Mouse (Mus musculus) MEL (cell line): ENCODE measurements around the gene Hist1h3e.

Experiments used
- CTCF ChIP-seq, 3 experiments: IDR thresholded peaks in 2 of 3; conservative IDR thresholded peaks in 1 of 3; 2 replicates each; pipeline ENCODE4 v1.5.1; 2011 to 2012; ENCODE audit warnings: low read length in 3 of 3, low read depth in 2 of 3, mild to moderate bottlenecking in 2 of 3, improper control_type of control experiment in 1 of 3, inconsistent platforms in 1 of 3, mixed read lengths in 1 of 3, moderate library complexity in 1 of 3; ENCODE audit not compliant: control insufficient read depth in 1 of 3, insufficient read depth in 1 of 3, poor library complexity in 1 of 3, severe bottlenecking in 1 of 3
- EP300 ChIP-seq, 2 experiments: IDR thresholded peaks; 2 replicates each; pipeline ENCODE4 v1.6.1; 2011; ENCODE audit warnings: improper control_type of control experiment in 2 of 2, low read length in 2 of 2, low read depth in 1 of 2, mild to moderate bottlenecking in 1 of 2
- JUND ChIP-seq: IDR thresholded peaks from 2 replicates; pipeline ENCODE4 v1.6.1; 2011; ENCODE audit warnings: low read depth, mild to moderate bottlenecking, improper control_type of control experiment, low read length
- MAX ChIP-seq: IDR thresholded peaks from 2 replicates; pipeline ENCODE4 v1.6.1; 2011; ENCODE audit warnings: low read length, improper control_type of control experiment
- MEF2A ChIP-seq: IDR thresholded peaks from 2 replicates; pipeline ENCODE4 v1.6.1; 2014; ENCODE audit warnings: low read depth, mild to moderate bottlenecking, inconsistent platforms, low read length, improper control_type of control experiment; ENCODE audit not compliant: poor library complexity, insufficient replicate concordance, severe bottlenecking; ENCODE audit errors: extremely low read depth
- NRF1 ChIP-seq: IDR thresholded peaks from 2 replicates; pipeline ENCODE4 v1.6.1; 2014; ENCODE audit warnings: low read depth, mild to moderate bottlenecking, inconsistent platforms, low read length, improper control_type of control experiment, moderate library complexity; ENCODE audit not compliant: poor library complexity, insufficient read depth, severe bottlenecking
- POLR2A ChIP-seq, 2 experiments: IDR thresholded peaks; 2 replicates each; pipeline ENCODE4 v1.6.1; 2011 to 2012; ENCODE audit warnings: low read length in 2 of 2, mild to moderate bottlenecking in 2 of 2, control low read depth in 1 of 2, improper control_type of control experiment in 1 of 2, low read depth in 1 of 2, moderate library complexity in 1 of 2; ENCODE audit not compliant: control insufficient read depth in 1 of 2, insufficient read depth in 1 of 2, poor library complexity in 1 of 2
- POLR2AphosphoS2 ChIP-seq: IDR thresholded peaks from 2 replicates; pipeline ENCODE4 v1.6.1; 2011; ENCODE audit warnings: low read length, improper control_type of control experiment
- RAD21 ChIP-seq: IDR thresholded peaks from 2 replicates; pipeline ENCODE4 v1.6.1; 2011; ENCODE audit warnings: mild to moderate bottlenecking, low read depth, low read length, improper control_type of control experiment
- SMC3 ChIP-seq: IDR thresholded peaks from 2 replicates; pipeline ENCODE4 v1.6.1; 2011; ENCODE audit warnings: low read depth, low read length, improper control_type of control experiment
- ZMIZ1 ChIP-seq: IDR thresholded peaks from 2 replicates; pipeline ENCODE4 v1.6.1; 2012; ENCODE audit warnings: low read depth, mild to moderate bottlenecking, inconsistent platforms, low read length, improper control_type of control experiment, moderate library complexity

DNA sequence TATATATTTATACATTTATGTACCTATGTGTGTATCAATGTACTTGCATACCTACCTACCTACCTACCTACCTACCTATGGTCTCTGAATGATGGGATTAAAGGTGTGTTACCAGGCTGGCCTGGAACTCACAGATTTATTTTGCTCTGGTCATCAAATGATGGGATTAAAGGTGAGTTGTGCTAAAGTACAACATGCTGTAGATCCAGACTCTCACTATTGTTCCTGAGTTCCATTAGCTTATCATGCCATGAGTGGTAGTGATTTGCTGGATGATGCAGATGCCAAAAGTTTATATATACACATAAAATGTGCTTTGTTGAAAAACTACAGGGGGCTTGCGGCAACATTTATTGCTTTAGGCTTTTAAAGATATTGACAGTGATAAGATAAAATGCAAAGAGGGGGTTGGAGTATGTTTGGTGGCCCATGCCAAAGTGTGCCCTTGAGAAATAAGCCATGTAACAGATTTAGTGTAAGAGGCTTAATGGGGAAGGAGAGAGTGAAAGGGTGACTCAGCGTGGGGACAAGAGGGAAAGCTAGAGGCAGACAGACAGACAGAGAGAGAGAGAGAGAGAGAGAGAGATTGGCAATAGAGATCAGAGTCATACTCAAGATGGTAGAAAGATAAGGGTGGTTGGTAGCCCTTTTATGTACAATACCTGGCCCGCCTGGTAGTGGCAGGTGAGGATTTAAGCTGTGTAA lies 25.0 kb downstream of the Hist1h3e start:
- TF ChIP-seq CTCF (IDR thresholded peaks at IDR 0.05 in 2 of 3, conservative IDR thresholded peaks at IDR 0.05 in 1 of 3; ENCODE audit: control insufficient read depth in 1 of 3, insufficient read depth in 1 of 3, low read depth in 2 of 3, low read length in 3 of 3, poor library complexity in 1 of 3, severe bottlenecking in 1 of 3): no peak
- no peak for TF ChIP-seq POLR2A (IDR thresholded peaks at IDR 0.05; ENCODE audit: control insufficient read depth in 1 of 2, insufficient read depth in 1 of 2, low read depth in 1 of 2, low read length in 2 of 2, poor library complexity in 1 of 2)
- no peak for TF ChIP-seq MEF2A
- TF ChIP-seq EP300 (IDR thresholded peaks at IDR 0.05; ENCODE audit: low read depth in 1 of 2, low read length in 2 of 2): no peak
- TF ChIP-seq ZMIZ1: no peak
- no peak for TF ChIP-seq NRF1
- no peak for TF ChIP-seq JUND
- TF ChIP-seq POLR2AphosphoS2: no peak
- TF ChIP-seq RAD21: no peak
- no peak for TF ChIP-seq SMC3
- TF ChIP-seq MAX: no peak
